ENCODE assay signal across 16 mouse cellular contexts in genomic region chr1:160899701-160900100, GRCm38 (mm10). TPM values are rescaled to one million over a fixed set of nuclear protein-coding genes. Genes with fewer than 3 reads are reported as not detected.
DNase-seq lines count a peak whose midpoint lies in the region; ATAC-seq and TF ChIP-seq lines count a peak whose summit lies in the region.
"Had no signal": no experiment of that assay in that cellular context is flagged by ENCODE, and none has a peak within 500 bp of the region (broad histone marks: within the 10 kb centered on the region; RNA-seq: fewer than 3 reads in every experiment).

No protein-coding gene starts in this region.

- no peak overlapping the region for H3K9ac ChIP-seq in heart, embryonic 11.5 days (ENCODE audit: low read depth, low read length)
- H3K9ac ChIP-seq in embryonic facial prominence, embryonic 13.5 days, result no peak overlapping the region
- no peak overlapping the region for H3K9ac ChIP-seq in midbrain, postnatal 0 days (replicated peaks; ENCODE audit: low read length, poor library complexity, severe bottlenecking)
- H3K9ac ChIP-seq: embryonic facial prominence, embryonic 15.5 days; hindbrain, embryonic 15.5 days; limb, embryonic 13.5 days; midbrain, embryonic 13.5 days had no signal

- H3K27ac ChIP-seq in heart, embryonic 11.5 days (ENCODE audit: low read depth, low read length), result peak overlapping the region; percentile 76
- no peak overlapping the region for H3K27ac ChIP-seq in embryonic facial prominence, embryonic 13.5 days
- no peak overlapping the region for H3K27ac ChIP-seq in forebrain, embryonic 10.5 days
- no peak overlapping the region for H3K27ac ChIP-seq in midbrain, postnatal 0 days (ENCODE audit: low read depth, low read length)
- H3K27ac ChIP-seq: embryonic facial prominence, embryonic 15.5 days; hindbrain, embryonic 15.5 days; limb, embryonic 13.5 days; midbrain, embryonic 13.5 days had no signal

- H3K27me3 ChIP-seq in heart, embryonic 11.5 days (ENCODE audit: control insufficient read depth, insufficient read depth, low read length), result no peaks in the 10 kb centered on the region
- H3K27me3 ChIP-seq in embryonic facial prominence, embryonic 13.5 days, result no peaks in the 10 kb centered on the region
- peaks cover 1% of the 10 kb centered on the region; the same call in 1 of the 2 replicates for H3K27me3 ChIP-seq in forebrain, embryonic 10.5 days (ENCODE audit: poor library complexity, severe bottlenecking)
- no peaks in the 10 kb centered on the region for H3K27me3 ChIP-seq in midbrain, postnatal 0 days (ENCODE audit: insufficient read depth, low read length)
- H3K27me3 ChIP-seq: embryonic facial prominence, embryonic 15.5 days; hindbrain, embryonic 15.5 days; limb, embryonic 13.5 days; midbrain, embryonic 13.5 days had no signal

- H3K36me3 ChIP-seq in heart, embryonic 11.5 days (ENCODE audit: control insufficient read depth, insufficient read depth, low read length), result no peaks in the 10 kb centered on the region
- no peaks in the 10 kb centered on the region for H3K36me3 ChIP-seq in embryonic facial prominence, embryonic 13.5 days
- H3K36me3 ChIP-seq in forebrain, embryonic 10.5 days (replicated peaks), result no peaks in the 10 kb centered on the region
- H3K36me3 ChIP-seq in midbrain, postnatal 0 days (ENCODE audit: insufficient read depth, low read length), result no peaks in the 10 kb centered on the region
- H3K36me3 ChIP-seq: embryonic facial prominence, embryonic 15.5 days; hindbrain, embryonic 15.5 days; limb, embryonic 13.5 days; midbrain, embryonic 13.5 days had no signal

- ATAC-seq in heart, embryonic 11.5 days (replicated peaks; ENCODE audit: insufficient number of reproducible peaks, low FRiP score, low TSS enrichment), result peak; percentile 71; the same call in 1 of the 2 replicates
- ATAC-seq in embryonic facial prominence, embryonic 13.5 days (ENCODE audit: insufficient number of reproducible peaks, insufficient read depth, low FRiP score, low TSS enrichment, low read depth), result 0 out of 2 replicates have a peak, but pooled peaks have one; percentile 52
- ATAC-seq in midbrain, postnatal 0 days (ENCODE audit: low FRiP score), result no peak
- ATAC-seq: lung, postnatal 0 days; midbrain, embryonic 13.5 days had no signal

- peak overlapping the region; percentile 16; the same call in 1 of the 2 replicates for H3K4me2 ChIP-seq in heart, embryonic 11.5 days
- H3K4me2 ChIP-seq in embryonic facial prominence, embryonic 13.5 days, result no peak overlapping the region
- H3K4me2 ChIP-seq in midbrain, postnatal 0 days (ENCODE audit: low read depth, low read length, poor library complexity, severe bottlenecking), result no peak overlapping the region
- H3K4me2 ChIP-seq: embryonic facial prominence, embryonic 15.5 days; hindbrain, embryonic 15.5 days; limb, embryonic 13.5 days; midbrain, embryonic 13.5 days had no signal

- no peak for TF ChIP-seq CTCF in midbrain, postnatal 0 days (IDR thresholded peaks at IDR 0.05)

- no peak for DNase-seq in heart, postnatal 10 days
- DNase-seq in ES-CJ7 (ENCODE audit: low read depth, low spot score), result peak; percentile 14
- peak; percentile 27 for DNase-seq in kidney, postnatal 10 days
- DNase-seq in forebrain, embryonic 10.5 days (ENCODE audit: extremely low spot score, low spot score), result no peak
- no peak for DNase-seq in midbrain, postnatal 0 days (ENCODE audit: low spot score)
- no peak for DNase-seq in left cerebral cortex, adult 8-10 months (ENCODE audit: low spot score in 2 of 2)
- DNase-seq: adrenal gland, postnatal 25 days; cerebellum, adult 11-12 months; thymus, adult 18-20 months had no signal

- 22% methylated on average over 10 of the region's 10 CpGs for WGBS in heart, embryonic 11.5 days (ENCODE audit: insufficient replicate concordance)
- WGBS in embryonic facial prominence, embryonic 13.5 days, result 38% methylated on average over 10 of the region's 10 CpGs
- 64% methylated on average over 10 of the region's 10 CpGs for WGBS in forebrain, embryonic 10.5 days
- 69% methylated on average over 10 of the region's 10 CpGs for WGBS in midbrain, postnatal 0 days

- no peaks in the 10 kb centered on the region for H3K9me3 ChIP-seq in heart, embryonic 11.5 days (replicated peaks; ENCODE audit: control insufficient read depth, low read length)
- no peaks in the 10 kb centered on the region for H3K9me3 ChIP-seq in embryonic facial prominence, embryonic 13.5 days
- H3K9me3 ChIP-seq in forebrain, embryonic 10.5 days, result no peaks in the 10 kb centered on the region
- H3K9me3 ChIP-seq in midbrain, postnatal 0 days (ENCODE audit: low read length), result no peaks in the 10 kb centered on the region
- H3K9me3 ChIP-seq: embryonic facial prominence, embryonic 15.5 days; hindbrain, embryonic 15.5 days; limb, embryonic 13.5 days; midbrain, embryonic 13.5 days had no signal

- peaks cover 7% of the 10 kb centered on the region for H3K4me1 ChIP-seq in heart, embryonic 11.5 days (ENCODE audit: control insufficient read depth, insufficient read depth, low read length)
- no peaks in the 10 kb centered on the region for H3K4me1 ChIP-seq in embryonic facial prominence, embryonic 13.5 days
- H3K4me1 ChIP-seq in forebrain, embryonic 10.5 days, result no peaks in the 10 kb centered on the region
- H3K4me1 ChIP-seq in midbrain, postnatal 0 days (ENCODE audit: insufficient read depth, low read length), result no peaks in the 10 kb centered on the region
- H3K4me1 ChIP-seq: embryonic facial prominence, embryonic 15.5 days; hindbrain, embryonic 15.5 days; limb, embryonic 13.5 days; midbrain, embryonic 13.5 days had no signal

- intact Hi-C loops in heart, postnatal 10 days (cut with DNase I), result loop anchor here (5.0 kb wide), 1 partner anchor 107 kb away; the partner anchor contains the start of gene Rabgap1l

- H3K4me3 ChIP-seq in heart, embryonic 11.5 days (ENCODE audit: low read depth, low read length), result no peak overlapping the region
- no peak overlapping the region for H3K4me3 ChIP-seq in embryonic facial prominence, embryonic 13.5 days
- H3K4me3 ChIP-seq in forebrain, embryonic 10.5 days, result no peak overlapping the region
- H3K4me3 ChIP-seq in midbrain, postnatal 0 days (ENCODE audit: low read depth, low read length), result no peak overlapping the region
- H3K4me3 ChIP-seq: embryonic facial prominence, embryonic 15.5 days; hindbrain, embryonic 15.5 days; limb, embryonic 13.5 days; midbrain, embryonic 13.5 days had no signal

RNA-seq across cellular contexts. Expression of gene Rc3h1, which starts 6.5 kb away (rescaled TPM):
- 5.8 and 9.3 TPM in 2 replicates for polyA plus RNA-seq in heart, embryonic 11.5 days (2014; fragmentation: Nextera tagmentation; extraction: Ambion mirVana)
- total RNA-seq in heart, postnatal 10 days (2021), result 10 to 100 TPM; 42.2 to 43.7 TPM
- polyA plus RNA-seq in embryonic facial prominence, embryonic 13.5 days (2015; fragmentation: Nextera tagmentation; extraction: Ambion mirVana), result 7.8 and 9.4 TPM in 2 replicates
- polyA plus RNA-seq in forebrain, embryonic 10.5 days (2016; fragmentation: Nextera tagmentation; extraction: Ambion mirVana), result 7.1 and 7.6 TPM in 2 replicates
- 19.0 and 26.4 TPM in 2 replicates for total RNA-seq in midbrain, postnatal 0 days (2014; rRNA removed)
- 4.3 and 5.9 TPM in 2 replicates for polyA plus RNA-seq in midbrain, postnatal 0 days (2015; fragmentation: Nextera tagmentation; extraction: Ambion mirVana)
- 10 to 100 TPM; 37.8 to 43.1 (median 40.2) TPM for total RNA-seq in left cerebral cortex, adult 8-10 months (2022)

Comparison
In these comparisons a context has a peak if more than half of its experiments do, and no peak if none do; other contexts are left out.
1. DNase-seq: peak in ES-CJ7 (single experiment) and kidney, postnatal 10 days (single experiment); none in heart, postnatal 10 days (0 of 2), forebrain, embryonic 10.5 days (single experiment), midbrain, postnatal 0 days (single experiment) and left cerebral cortex, adult 8-10 months (0 of 2).